Mouse (Mus musculus) adrenal gland, adult 2 months (tissue): ENCODE measurements around the gene Rps6kb2. TPM values are rescaled to one million over a fixed set of nuclear protein-coding genes. Genes with fewer than 3 reads are reported as not detected.

Experiments
- DNase-seq: peaks from one replicate; pipeline ENCODE4 v3.0.0; 2021
- long read RNA-seq: library from polyadenylated mRNA; stranded (forward); transcript quantifications from one replicate; pipeline ENCODE4 v2.0.0, GENCODE M21; 2021
- polyA plus RNA-seq: library from polyadenylated mRNA; depleted of rRNA; stranded (reverse); fragments of >200 nt; gene quantifications from 2 replicates; pipeline ENCODE4 v1.2.3, GENCODE M21; 2012; rRNA removed
- total RNA-seq, 2 experiments: library from RNA; stranded (reverse); gene quantifications; 2 replicates each; pipeline ENCODE4 v1.2.3; 2021

Gene Rps6kb2
- 10 to 100 TPM; 27.6 to 39.5 TPM for total RNA-seq
- polyA plus RNA-seq, result 48.3 and 60.8 TPM in 2 replicates
- long read RNA-seq, full-length matches to known transcripts, result 16 of 29 reads
- long read RNA-seq, partial matches to known transcripts, result 3 of 29 reads
- long read RNA-seq, other reads (novel, unspliced or antisense), result 10 of 29 reads

DNA sequence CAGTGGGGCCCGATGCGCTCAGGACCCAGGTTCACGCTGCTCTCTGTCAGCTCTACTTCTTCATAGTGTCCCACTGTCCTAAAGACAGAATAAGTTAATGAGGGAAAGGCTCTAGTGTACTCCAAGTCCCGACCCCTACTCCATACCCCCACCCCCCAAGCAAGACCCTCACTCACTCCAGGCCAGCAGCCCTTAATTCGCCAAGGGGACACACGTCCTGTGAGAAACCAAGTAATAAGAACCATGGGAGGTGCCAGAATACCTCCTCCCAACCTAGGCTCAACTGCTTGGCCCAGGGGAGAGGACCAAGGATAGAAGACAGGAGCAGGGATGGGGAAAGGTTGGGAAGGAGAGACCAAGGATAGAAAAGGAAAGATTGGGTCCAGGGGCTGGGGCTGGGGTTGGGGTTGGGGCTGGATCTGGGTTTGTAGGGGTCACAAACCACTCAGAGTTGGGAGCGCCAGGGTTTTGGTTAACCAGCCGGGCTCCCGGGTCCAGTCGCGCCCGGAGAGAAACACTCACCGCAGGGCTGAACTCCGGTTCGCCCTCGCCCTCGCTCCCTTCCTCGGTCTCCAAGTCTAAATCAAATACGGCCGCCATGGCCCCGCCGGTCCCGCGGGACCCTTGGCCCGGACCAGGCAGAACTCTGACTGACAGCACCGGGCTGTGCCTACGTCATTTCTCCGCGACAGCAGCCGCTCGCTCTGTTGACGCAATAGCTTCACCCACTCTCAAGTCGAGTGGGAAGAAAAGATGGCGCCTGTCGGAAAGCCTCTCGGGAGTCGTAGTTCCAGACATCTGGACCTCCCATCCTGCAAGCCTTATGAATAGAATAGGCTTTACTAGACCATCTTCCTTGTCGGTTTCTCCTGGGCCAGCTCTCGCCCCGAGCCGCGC lies at the start of gene Rps6kb2:
TSS of gene Rps6kb2 (minus strand) at position 709 of the 897 bp plus-strand sequence.
- DNase-seq, result peak; percentile 96

- DNase-seq, result no peak
Measured at GRCm38 (mm10) chr19:4211891-4212588, 48.9 kb upstream of the Rps6kb2 start.

GRCm38 (mm10) chr19:4208563-4208962 lies 45.4 kb upstream of the Rps6kb2 start:
- DNase-seq, result peak; percentile 41

- peak; percentile 85 for DNase-seq
Measured at GRCm38 (mm10) chr19:4206971-4207370, 43.8 kb upstream of the Rps6kb2 start.

GRCm38 (mm10) chr19:4204889-4205288 lies 41.7 kb upstream of the Rps6kb2 start:
- DNase-seq, result no peak

GRCm38 (mm10) chr19:4203604-4204326 lies 40.6 kb upstream of the Rps6kb2 start:
- no peak for DNase-seq

- DNase-seq, result no peak
Measured at GRCm38 (mm10) chr19:4203148-4203547, 40.0 kb upstream of the Rps6kb2 start.

DNA sequence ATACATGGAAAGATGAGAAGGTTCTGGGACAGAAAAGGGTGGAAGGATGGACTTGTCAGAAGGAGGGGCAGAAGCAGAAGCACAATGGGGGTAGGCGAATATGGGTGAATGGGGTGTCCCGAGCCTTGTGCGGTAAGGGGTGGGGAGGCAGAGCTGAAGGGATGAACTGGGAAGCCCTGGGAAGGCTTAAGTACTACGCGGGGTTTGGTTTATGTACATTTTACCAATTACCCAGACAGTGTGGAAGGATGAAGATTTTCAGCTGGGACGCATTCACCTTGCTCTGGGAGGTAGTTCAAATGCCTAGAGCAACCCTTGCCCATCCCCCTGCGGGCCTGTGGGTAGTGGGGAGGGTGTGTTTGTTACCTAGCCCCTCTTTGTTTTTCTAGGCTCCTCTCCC lies 39.0 kb upstream of the Rps6kb2 start:
- no peak for DNase-seq

DNA sequence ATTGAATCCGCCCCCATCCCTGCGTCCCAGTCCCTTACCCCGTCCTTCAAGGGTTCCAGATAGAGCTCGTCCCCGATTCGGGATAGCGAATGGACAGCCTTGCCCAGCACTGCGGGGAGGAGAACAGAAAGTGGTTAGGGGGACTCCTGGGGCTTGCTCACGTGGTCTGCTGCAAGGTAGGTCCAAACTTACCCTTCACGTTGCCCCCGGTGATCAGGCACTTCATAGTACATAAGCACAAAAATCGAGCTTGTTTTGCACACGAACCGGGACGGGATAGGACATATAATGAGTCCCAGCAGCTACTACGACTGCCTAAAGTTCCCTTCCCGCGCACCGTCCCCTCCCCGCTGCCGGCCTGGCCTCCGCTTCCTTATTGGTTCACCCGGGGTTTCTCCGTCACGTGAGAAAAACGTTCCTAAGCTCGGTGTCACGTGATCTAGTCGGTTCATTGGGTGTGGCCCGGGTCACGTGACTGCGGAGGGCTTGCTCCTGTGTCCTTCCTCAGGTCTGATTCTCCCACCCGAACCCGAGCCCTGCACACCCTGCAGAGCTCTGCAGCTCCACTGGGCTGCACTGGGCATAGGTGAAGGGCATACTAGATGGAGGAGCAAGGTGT lies 38.2 kb upstream of the Rps6kb2 start, which contains the start of gene Rad9a:
TSS of gene Rad9a (minus strand) at position 372 of the 619 bp plus-strand sequence.
- peak; percentile 96 for DNase-seq

DNA sequence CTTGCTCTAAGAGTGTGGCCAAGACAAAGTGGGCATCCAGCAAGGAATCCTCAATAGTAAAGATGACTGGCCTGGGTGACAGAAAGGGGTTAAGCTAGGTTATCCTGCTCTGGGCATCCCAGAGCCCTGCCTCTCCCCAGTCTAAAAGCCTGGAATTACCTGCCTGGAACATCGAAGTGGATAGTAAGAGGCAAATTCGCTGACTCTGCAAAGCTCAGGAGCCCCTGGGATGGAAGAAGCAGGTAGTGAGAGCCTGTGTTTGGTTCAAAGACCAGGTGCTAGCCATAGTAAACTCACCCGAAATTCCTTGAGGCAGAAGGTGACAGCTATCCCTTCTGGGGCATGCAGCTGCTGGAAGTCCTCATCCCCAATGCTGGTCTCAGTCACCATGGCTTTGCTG lies 34.0 kb upstream of the Rps6kb2 start:
- no peak for DNase-seq

DNA sequence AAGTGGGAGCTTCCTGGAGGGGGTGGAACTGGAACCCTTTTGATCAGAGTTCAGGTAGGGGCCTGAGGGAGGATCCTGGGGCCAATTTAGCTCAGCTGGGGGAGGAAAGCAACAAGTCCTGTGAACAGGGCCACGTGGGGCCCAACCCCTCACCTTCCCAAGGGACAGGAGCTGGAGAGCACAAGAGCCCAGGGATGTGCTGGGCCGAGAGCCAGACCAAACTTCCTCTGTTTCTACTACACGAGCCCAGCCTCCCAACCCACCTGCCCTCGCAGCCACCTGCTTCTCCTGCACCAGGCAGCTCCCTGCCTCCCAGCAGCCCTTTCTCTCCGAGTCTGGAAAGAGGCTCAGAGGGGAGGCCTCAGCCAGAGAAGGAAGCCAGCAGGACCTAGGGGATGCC lies 33.4 kb upstream of the Rps6kb2 start:
- DNase-seq, result peak; percentile 43

- no peak for DNase-seq
Measured at GRCm38 (mm10) chr19:4196048-4196447, 32.9 kb upstream of the Rps6kb2 start.

DNA sequence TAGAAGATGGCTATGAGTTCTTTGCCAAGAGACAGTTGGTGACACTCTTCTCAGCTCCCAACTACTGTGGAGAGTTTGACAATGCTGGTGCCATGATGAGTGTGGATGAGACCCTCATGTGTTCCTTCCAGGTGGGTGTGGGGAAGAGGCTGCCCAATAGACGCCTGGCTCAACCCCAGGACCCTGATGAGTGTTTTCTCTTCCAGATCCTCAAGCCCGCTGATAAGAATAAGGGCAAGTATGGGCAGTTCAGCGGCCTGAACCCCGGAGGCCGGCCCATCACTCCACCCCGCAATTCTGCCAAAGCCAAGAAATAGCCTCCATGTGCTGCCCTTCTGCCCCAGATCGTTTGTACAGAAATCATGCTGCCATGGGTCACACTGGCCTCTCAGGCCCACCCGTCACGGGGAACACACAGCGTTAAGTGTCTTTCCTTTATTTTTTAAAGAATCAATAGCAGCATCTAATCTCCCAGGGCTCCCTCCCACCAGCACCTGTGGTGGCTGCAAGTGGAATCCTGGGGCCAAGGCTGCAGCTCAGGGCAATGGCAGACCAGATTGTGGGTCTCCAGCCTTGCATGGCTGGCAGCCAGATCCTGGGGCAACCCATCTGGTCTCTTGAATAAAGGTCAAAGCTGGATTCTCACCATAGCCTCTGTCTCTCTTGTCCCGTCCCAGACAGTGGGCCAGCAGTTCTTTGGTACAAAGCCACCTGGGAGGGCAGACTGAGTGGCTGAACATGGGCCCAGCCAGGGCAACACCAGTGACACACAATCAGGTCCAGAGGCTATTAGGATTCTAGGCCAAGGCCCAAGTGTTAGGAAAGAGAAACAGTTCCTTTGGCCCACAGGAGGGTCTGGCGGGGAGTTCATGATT lies 31.9 kb upstream of the Rps6kb2 start:
- peak; percentile 64 for DNase-seq

DNA sequence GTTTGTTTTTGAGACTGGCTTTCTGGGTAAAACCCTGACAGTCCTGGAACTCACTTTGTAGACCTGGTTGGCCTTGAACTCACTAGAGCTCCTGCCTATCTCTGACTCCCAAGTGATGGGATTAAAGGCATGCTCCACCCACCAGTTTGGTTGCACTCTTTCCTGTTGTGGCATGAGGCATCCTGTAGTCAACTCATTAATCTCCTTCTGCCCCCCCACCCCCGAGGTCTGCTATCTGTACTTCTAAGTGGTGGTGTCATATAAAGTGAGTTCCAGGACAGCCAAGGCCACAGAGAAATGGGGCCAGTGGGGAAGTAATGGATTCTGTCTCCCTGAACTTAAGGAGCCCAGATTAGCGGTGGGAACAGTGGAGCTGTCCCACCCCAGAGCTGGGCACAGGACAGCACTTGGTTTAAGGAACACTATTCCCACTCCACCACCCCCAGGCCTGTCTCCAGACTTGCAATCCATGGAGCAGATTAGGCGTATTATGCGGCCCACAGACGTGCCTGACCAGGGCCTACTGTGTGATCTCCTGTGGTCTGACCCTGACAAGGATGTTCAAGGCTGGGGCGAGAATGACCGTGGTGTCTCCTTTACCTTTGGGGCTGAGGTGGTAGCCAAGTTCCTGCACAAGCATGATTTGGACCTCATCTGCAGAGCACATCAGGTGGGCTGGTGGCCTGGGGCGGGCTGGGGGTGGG lies 31.0 kb upstream of the Rps6kb2 start:
- DNase-seq, result peak; percentile 59

DNA sequence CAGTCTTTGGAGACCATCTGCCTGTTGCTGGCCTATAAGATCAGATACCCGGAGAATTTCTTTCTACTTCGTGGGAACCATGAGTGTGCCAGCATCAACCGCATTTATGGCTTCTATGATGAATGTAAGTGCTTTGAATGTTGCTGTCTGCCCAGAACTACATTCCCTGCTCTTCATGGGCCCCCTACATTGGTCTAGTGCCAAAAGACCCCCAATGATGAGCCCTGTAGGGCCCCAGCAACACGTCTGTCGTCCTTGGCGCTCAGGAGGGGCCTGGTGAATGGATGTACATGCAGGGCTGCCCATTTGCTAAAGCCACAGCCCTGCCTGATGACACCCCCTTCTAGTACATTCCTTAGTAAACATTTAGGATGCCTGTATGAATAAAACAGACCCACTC lies 30.0 kb upstream of the Rps6kb2 start:
- DNase-seq, result no peak

- no peak for DNase-seq
Measured at GRCm38 (mm10) chr19:4192251-4192985, 29.3 kb upstream of the Rps6kb2 start.

DNA sequence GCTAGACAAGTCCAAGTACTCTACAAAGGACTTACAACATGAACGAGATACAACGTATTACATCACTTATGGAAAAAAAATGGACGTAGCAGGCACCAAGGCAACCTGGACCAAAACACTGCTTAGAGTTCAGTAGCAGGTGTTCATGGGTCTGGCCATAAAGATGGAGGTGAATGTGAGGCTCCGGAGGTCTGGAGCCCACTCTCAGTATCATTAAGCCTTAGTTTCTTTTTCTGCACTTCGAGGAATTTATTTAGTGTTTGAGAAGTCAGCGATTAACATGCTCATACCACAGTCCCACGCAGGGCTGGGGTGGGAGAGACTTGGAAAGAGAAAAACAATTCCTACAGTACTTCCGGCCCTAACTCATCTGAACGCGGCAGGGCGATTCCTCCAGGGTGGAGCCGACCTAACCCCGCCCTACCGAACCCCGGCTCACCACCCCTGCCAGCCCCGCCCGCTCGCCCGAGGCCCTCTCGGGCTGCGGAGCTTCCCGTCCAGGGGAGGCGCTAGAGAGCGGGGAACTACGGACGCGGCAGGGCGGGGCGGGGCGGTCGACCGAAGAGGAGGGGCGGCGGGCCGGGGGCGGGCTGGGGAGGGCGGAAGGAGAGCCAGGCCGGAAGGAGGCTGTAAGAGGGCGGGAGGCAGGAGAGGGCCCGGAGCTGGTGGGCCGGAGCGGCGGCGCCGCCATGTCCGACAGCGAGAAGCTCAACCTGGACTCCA lies 28.5 kb upstream of the Rps6kb2 start, which contains the start of gene Ppp1ca:
TSS of gene Ppp1ca (plus strand) at position 538 of the 723 bp plus-strand sequence.
- DNase-seq, result peak; percentile 97

GRCm38 (mm10) chr19:4190831-4191334 lies 27.7 kb upstream of the Rps6kb2 start, which contains the start of gene Tbc1d10c:
TSS of gene Tbc1d10c (minus strand) at chr19:4191284.
- peak; percentile 33 for DNase-seq
